Mouse (Mus musculus): Measurements from ENCODE around the gene Kif7.

The Kif7 gene

GRCm38 (mm10) chr7:79715187-79715981 is at the start of gene Kif7:
Gene Kif7, minus strand, starts transcription at chr7:79715720.
- no peak for DNase-seq

DNA sequence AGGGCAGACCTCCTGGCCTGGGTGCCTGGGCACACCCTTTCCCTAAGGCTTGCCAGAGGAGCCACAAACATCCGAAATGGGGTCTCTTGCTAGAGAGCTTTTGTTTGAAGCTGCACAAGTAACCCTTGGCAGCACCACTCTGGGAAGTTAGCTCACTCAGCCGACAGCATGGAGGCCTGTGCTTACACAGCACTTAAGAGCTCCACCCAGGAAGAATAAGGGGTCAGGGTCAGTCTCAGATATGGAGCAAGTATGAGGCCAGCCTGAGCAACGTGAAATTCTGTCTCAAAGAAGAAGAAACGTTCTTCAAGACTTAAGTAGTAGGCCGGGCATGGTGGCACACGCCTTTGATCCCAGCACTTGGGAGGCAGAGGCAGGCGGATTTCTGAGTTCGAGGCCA is 46.6 kb upstream of the Kif7 start:
- no peak for DNase-seq

DNA sequence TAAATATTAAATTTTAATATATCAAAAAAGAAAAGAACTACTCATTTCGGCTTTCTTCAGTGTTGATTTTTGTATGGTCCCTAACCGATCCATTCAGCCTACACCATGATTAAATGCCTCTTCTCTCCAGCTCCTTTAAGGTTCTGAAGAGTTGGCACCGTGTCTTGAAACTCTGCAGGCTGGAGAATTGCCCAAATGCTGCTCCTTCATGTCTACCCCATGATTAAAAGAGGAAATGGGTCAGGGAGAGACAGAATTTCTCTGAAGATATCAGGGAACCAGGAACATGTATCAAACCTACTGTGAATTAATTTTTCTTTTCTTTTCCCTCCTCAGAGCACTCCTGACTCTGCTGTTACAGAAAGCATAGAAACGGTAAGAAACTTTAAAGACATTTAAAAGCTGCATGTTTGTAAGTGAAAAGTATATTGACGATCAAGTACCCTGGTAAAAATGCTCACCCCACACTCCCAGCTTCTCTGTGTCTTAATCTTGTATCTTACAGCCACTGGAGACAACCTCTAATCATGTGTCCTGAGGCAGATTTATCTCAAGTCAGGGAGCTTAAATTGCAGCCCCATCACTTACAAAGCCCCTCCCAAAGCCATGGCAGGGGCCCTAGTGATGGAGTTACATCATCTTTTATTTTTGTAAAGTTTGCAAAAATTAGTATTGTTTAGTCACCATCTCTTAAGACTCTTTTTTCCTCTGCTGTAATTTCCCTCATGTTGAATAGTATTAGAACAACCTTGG is 45.8 kb upstream of the Kif7 start:
- no peak for DNase-seq

- DNase-seq: no peak
These were observed 44.2 kb upstream of the Kif7 start for GRCm38 (mm10) chr7:79759766-79760165.

- no peak for DNase-seq
These were observed 42.7 kb upstream of the Kif7 start for GRCm38 (mm10) chr7:79758176-79758575.

- no peak for DNase-seq
These were observed 40.8 kb upstream of the Kif7 start for GRCm38 (mm10) chr7:79756334-79756733.

GRCm38 (mm10) chr7:79749511-79749910 is 34.0 kb upstream of the Kif7 start:
- DNase-seq: no peak

- DNase-seq: no peak
These were observed 32.1 kb upstream of the Kif7 start for GRCm38 (mm10) chr7:79747659-79748058.

- DNase-seq: no peak
These were observed 29.1 kb upstream of the Kif7 start for GRCm38 (mm10) chr7:79744585-79744984.

- DNase-seq: no peak
These were observed 28.5 kb upstream of the Kif7 start for GRCm38 (mm10) chr7:79744051-79744450.

GRCm38 (mm10) chr7:79742659-79743536 is 27.4 kb upstream of the Kif7 start, which contains the start of the genes Pex11a and Wdr93:
Gene Pex11a, minus strand, starts transcription at chr7:79743131.
Gene Wdr93, plus strand, starts transcription at chr7:79743163.
- DNase-seq: peak; percentile 73

- no peak for DNase-seq
These were observed 26.7 kb upstream of the Kif7 start for GRCm38 (mm10) chr7:79742277-79742658.

DNA sequence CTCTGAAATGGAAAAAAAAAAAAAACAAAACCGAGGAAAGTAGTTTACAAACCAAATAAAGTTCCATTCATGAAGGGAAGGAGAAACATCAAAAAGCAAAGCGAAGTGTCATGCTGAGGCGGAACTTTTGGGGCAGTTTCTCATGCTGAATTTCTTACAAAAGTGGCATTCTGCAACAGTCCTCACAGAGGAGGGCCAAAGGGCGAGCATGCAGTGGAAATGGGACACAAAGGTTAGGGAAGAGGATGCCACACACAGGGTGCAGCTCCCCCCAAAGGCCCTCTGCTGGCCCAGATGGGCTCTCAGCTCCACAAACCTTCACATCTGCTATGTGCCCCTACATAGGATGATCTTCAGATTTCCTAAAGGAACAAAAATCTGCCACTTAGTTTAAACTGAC is 24.8 kb upstream of the Kif7 start:
- no peak for DNase-seq

DNA sequence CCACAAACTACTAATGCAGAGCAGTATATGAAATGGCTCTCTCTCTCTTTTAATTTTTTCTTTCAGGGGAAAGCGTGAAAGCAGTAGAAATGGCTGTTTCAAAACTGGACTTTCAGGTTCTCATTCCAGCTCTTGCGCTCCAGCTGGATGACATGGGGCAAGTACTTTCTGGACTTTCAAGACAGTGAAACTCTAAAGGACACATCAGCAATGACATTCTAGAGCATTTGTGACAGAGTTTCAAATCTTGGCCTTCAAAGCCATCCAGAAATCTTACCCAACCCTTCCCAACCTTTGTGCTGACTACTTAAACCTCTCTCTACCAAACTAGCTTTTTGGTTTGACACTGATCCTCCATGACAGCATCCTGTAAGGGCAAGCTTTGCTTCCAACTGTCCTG is 23.4 kb upstream of the Kif7 start:
- no peak for DNase-seq

GRCm38 (mm10) chr7:79736511-79736910 is 21.0 kb upstream of the Kif7 start:
- DNase-seq: no peak

GRCm38 (mm10) chr7:79734563-79734962 is 19.0 kb upstream of the Kif7 start:
- DNase-seq: no peak

GRCm38 (mm10) chr7:79732622-79733021 is 17.1 kb upstream of the Kif7 start, which contains the start of gene Plin1:
Gene Plin1, minus strand, starts transcription at chr7:79732903.
- DNase-seq: no peak

- no peak for DNase-seq
These were observed 15.9 kb upstream of the Kif7 start for GRCm38 (mm10) chr7:79731438-79731837.

- no peak for DNase-seq
These were observed 14.3 kb upstream of the Kif7 start for GRCm38 (mm10) chr7:79729743-79730370.

GRCm38 (mm10) chr7:79729169-79729568 is 13.6 kb upstream of the Kif7 start:
- no peak for DNase-seq

- DNase-seq: no peak
These were observed 12.7 kb upstream of the Kif7 start for GRCm38 (mm10) chr7:79728219-79728618.

- DNase-seq: no peak
These were observed 11.6 kb upstream of the Kif7 start for GRCm38 (mm10) chr7:79727091-79727490.
